Mouse (Mus musculus): ENCODE results near the gene Odaph.

Gene Odaph

GRCm38 (mm10) chr5:91991191-91991937 is 4.1 kb downstream of the Odaph start:
- no peak for DNase-seq

- no peak for DNase-seq
Measured at GRCm38 (mm10) chr5:91993061-91993460, 5.8 kb downstream of the Odaph start.

- DNase-seq: no peak
Measured at GRCm38 (mm10) chr5:91994546-91994945, 7.3 kb downstream of the Odaph start.

- peak; percentile 5 for DNase-seq
Measured at GRCm38 (mm10) chr5:92000770-92001169, 13.5 kb downstream of the Odaph start.

- DNase-seq: peak; percentile 46
Measured at GRCm38 (mm10) chr5:92003011-92003410, 15.7 kb downstream of the Odaph start.

GRCm38 (mm10) chr5:92009827-92010226 is 22.6 kb downstream of the Odaph start:
- no peak for DNase-seq

- DNase-seq: no peak
Measured at GRCm38 (mm10) chr5:92011756-92012155, 24.5 kb downstream of the Odaph start.

GRCm38 (mm10) chr5:92019960-92020359 is 32.7 kb downstream of the Odaph start:
- DNase-seq: no peak

GRCm38 (mm10) chr5:92042377-92043348 is 55.4 kb downstream of the Odaph start:
- DNase-seq: peak; percentile 90

GRCm38 (mm10) chr5:92043783-92044182 is 56.5 kb downstream of the Odaph start, which contains the start of gene Cdkl2:
TSS of gene Cdkl2 (minus strand) at chr5:92043883.
- no peak for DNase-seq
